Mouse (Mus musculus): ENCODE data around the gene Myl6.

GRCm38 (mm10) chr10:128486370-128486769, 7.6 kb downstream of the Myl6 start:
- TF ChIP-seq CTCF (IDR thresholded peaks at IDR 0.05; ENCODE audit: low read depth, low read length), result no peak
- TF ChIP-seq POLR2AphosphoS5 (IDR thresholded peaks at IDR 0.05; ENCODE audit: insufficient replicate concordance, low read depth, low read length), result no peak

Data from G1E (cell line).